Mouse (Mus musculus): Measurements from ENCODE around the gene Ugt1a2. TPM values are rescaled to one million over a fixed set of nuclear protein-coding genes. Genes with fewer than 3 reads are reported as not detected.
"Not testable (repeated sequence)": the region's sequence is repeated elsewhere in the genome, so short reads cannot be mapped to it uniquely, and the experiment has no call there.

Ugt1a2 gene
- total RNA-seq, 2 experiments from 2014 or later = not detected

GRCm38 (mm10) chr1:88216551-88216950 is 16.1 kb downstream of the Ugt1a2 start:
- intact Hi-C loops (cut with DNase I) = no loop called here
- DNase-seq (ENCODE audit: low spot score in 2 of 2) = no peak

DNA sequence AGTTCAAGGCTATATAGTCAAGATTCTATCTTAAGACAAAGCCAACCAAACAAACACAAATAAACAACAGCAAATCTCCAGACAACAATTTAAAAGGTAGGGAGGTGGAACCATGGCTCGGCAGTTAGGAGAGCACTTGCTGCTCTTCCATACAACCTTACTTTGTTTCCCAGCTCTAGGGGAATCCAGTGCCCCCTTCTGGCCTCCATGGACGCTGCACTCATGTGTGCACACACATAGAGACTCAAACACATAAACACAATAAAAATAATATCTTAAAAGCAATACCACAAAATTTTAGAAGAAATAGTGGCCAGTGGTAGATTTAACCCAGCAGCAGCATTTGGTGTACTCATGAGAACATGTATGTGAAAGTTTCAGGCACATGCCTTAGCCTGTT is 16.7 kb downstream of the Ugt1a2 start:
- no peak for DNase-seq (ENCODE audit: low spot score in 2 of 2)
- intact Hi-C loops (cut with DNase I) = no loop called here

DNA sequence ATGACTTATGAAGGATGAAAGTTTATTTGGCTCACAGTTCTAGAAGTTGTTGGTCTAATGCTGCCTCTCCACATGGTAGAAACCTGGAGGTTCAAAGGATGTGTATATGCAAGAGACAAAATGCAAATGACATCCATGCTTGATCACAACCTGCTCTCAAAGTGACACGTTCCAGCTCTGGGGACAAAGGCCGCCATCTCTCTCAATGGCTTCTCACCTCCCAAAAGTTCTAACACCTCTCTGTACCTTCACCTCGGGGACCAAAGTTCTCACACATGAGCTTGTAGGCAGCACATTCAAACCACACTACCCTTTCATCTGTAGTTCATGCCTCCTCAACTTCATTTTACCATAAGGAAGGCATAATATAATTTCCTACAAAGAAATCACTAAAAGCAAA is 17.2 kb downstream of the Ugt1a2 start:
- DNase-seq (ENCODE audit: low spot score in 2 of 2) = no peak
- intact Hi-C loops (cut with DNase I) = no loop called here

GRCm38 (mm10) chr1:88218051-88218450 is 17.6 kb downstream of the Ugt1a2 start:
- intact Hi-C loops (cut with DNase I) = no loop called here
- DNase-seq (ENCODE audit: low spot score in 2 of 2) = no peak

- intact Hi-C loops (cut with DNase I) = no loop called here
- DNase-seq (ENCODE audit: low spot score in 2 of 2) = no peak
These were observed 18.2 kb downstream of the Ugt1a2 start for GRCm38 (mm10) chr1:88218591-88218990.

- DNase-seq (ENCODE audit: low spot score in 2 of 2) = no peak
- intact Hi-C loops (cut with DNase I) = no loop called here
These were observed 18.7 kb downstream of the Ugt1a2 start for GRCm38 (mm10) chr1:88219054-88219453.

- intact Hi-C loops (cut with DNase I) = no loop called here
- no peak for DNase-seq (ENCODE audit: low spot score in 2 of 2)
These were observed 19.9 kb downstream of the Ugt1a2 start for GRCm38 (mm10) chr1:88220336-88220735.

DNA sequence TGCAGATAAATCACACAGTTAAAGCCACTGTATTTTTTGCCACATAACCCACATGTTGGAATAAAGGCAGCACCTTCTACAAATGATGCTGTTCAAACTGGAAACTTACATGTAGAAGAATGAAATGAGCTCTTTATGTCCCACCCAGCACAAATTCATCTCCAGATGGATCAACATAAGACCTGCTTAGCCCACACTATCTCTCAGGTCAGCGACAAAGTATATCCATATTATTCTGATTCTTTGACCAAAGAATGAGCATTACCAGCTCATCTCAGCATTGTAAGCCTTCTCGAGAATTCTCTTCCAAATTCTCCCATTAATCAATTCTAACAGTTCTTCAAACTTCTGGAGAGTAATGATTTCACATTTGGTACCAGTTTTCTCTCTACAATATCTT is 21.8 kb downstream of the Ugt1a2 start:
- no peak for DNase-seq (ENCODE audit: low spot score in 2 of 2)
- intact Hi-C loops (cut with DNase I) = no loop called here

DNA sequence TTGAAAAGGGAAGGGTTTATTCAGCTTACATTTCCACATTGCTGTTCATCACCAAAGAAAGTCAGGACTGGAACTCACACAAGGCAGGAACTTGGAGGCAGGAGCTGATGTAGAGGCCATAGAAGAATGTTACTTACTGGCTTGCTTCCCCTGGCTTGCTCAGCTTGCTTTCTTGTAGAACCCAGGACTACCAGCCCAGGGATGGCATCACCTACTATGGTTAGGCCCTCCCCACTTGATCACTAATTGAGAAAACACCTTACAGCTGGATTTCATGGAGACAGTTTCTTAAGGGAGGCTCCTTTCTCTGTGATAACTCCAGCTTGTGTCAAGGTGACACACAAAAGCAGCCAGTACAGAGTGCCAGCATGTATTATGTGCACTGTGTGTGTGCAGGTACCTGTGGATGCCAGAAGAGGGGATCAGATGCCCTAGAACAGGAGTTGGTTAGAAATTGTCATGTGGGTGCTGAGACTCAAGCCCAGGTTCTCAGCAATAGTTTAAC is 22.7 kb downstream of the Ugt1a2 start:
- DNase-seq (ENCODE audit: low spot score in 2 of 2) = peak in 1 of 2 experiments; percentile 4
- intact Hi-C loops (cut with DNase I) = not testable (repeated sequence)

- DNase-seq (ENCODE audit: low spot score in 2 of 2) = peak in 1 of 2 experiments; percentile 14
- intact Hi-C loops (cut with DNase I) = no loop called here
These were observed 23.2 kb downstream of the Ugt1a2 start for GRCm38 (mm10) chr1:88223591-88223990.

- peak in 1 of 2 experiments; percentile 1 for DNase-seq (ENCODE audit: low spot score in 2 of 2)
- intact Hi-C loops (cut with DNase I) = no loop called here
These were observed 23.8 kb downstream of the Ugt1a2 start for GRCm38 (mm10) chr1:88224029-88224776.

DNA sequence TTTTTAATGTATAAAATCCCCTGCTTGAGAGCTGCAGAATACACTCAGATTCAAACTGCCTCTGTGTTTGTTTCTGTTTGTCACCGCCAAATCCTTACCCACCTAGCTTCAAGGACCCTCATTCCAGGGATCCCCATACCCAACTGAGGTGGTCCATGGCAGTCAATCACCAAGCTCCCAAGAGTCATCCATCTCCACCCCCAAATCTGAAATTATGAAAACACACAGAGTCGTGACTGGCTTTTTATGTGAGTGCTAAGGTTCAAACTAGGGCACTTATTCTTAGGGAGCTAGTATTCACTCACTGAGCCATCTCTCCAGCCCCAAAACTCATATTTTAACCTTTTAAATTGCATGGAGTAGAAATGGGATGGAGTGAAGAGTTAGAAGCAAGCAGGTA is 24.9 kb downstream of the Ugt1a2 start:
- DNase-seq (ENCODE audit: low spot score in 2 of 2); intact Hi-C loops (cut with DNase I): not testable (repeated sequence)

- intact Hi-C loops (cut with DNase I) = no loop called here
- DNase-seq (ENCODE audit: low spot score in 2 of 2) = no peak
These were observed 25.3 kb downstream of the Ugt1a2 start for GRCm38 (mm10) chr1:88225741-88226140.

GRCm38 (mm10) chr1:88226670-88227379 is 26.4 kb downstream of the Ugt1a2 start, which contains the start of gene Mroh2a:
Mroh2a (plus strand) TSS chr1:88226986.
- intact Hi-C loops (cut with DNase I) = no loop called here
- no peak for DNase-seq (ENCODE audit: low spot score in 2 of 2)

GRCm38 (mm10) chr1:88227482-88227881 is 27.1 kb downstream of the Ugt1a2 start:
- intact Hi-C loops (cut with DNase I) = no loop called here
- DNase-seq (ENCODE audit: low spot score in 2 of 2) = no peak

DNA sequence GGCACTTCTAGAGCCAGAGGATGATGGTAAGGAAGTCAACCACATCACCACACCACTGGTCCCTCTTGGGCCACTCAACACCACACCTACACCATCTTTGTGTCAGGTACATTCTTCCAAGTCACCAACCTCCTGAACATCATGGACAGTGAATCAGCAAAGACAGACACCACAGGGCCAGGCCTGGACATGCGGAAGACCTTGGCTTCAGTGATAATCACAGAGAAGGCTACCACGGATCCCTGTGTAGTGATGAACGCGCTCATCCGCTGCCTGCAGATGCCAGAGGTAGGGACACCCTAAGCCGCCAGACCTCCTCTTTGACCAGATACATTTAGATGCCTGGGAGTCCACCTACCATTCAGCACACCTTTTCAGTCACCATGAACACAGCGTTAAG is 27.7 kb downstream of the Ugt1a2 start:
- intact Hi-C loops (cut with DNase I) = no loop called here
- no peak for DNase-seq (ENCODE audit: low spot score in 2 of 2)

DNA sequence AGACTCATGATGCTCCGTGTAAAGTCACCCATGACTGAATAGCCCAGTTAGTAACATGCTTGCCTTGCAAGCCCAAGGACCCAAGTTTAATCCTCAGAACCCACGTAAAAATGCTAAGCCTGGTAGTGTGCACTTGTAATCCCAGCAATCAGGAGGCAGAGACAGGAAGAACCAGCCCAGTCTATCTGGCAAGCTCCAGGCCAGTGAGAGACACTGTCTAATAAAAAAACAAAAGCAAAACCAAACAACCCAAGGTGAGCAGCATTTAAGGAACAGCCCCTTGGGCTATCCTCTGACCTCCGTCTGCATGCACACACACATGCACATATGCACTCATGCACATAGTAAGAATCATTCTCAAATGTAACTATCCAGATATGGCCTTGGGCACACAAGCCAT is 29.2 kb downstream of the Ugt1a2 start:
- intact Hi-C loops (cut with DNase I) = no loop called here
- no peak for DNase-seq (ENCODE audit: low spot score in 2 of 2)

GRCm38 (mm10) chr1:88229986-88230385 is 29.6 kb downstream of the Ugt1a2 start:
- intact Hi-C loops (cut with DNase I) = no loop called here
- no peak for DNase-seq (ENCODE audit: low spot score in 2 of 2)

GRCm38 (mm10) chr1:88230421-88230820 is 30.0 kb downstream of the Ugt1a2 start:
- intact Hi-C loops (cut with DNase I) = no loop called here
- no peak for DNase-seq (ENCODE audit: low spot score in 2 of 2)

DNA sequence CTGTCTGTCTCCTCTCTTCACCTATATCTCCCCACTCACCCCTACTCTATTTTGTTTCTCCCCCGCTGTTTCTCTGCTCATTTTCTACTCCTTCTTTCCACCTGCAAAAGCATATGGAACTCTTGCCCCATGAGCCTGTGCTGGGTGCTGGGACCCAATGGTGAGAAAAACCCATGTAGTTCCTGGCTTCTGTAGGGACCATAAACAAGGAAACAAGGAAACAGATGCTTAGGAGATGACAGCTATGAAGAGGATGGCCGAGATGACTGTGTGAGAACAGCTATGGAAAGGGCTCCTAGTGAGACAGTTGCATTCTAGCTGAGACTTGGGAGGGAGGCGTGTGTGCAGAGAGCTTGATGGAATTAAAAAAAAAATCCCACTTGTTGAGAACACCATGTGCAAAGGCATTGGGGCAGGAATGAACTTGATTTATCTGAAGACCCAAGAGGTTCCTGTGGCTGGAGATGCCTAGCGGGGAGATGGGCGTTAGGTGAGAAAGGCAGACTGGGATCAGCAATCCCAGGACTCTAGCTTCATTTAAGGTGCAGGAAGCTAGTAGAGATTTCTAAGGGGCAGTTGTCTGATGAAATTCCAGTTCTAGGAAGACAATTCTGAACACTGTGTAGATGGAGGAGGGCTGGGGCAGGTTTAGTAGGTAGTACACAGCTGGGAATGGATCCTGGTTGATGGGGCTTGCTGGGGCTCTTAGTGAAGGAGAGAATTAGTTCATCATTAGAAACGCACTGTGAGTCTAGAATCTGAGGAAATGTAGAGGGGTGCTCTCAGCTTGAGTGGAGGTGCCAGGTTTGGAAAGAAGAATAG is 30.8 kb downstream of the Ugt1a2 start:
- intact Hi-C loops (cut with DNase I) = no loop called here
- DNase-seq (ENCODE audit: low spot score in 2 of 2) = no peak

Data from left cerebral cortex, postnatal 25 days (tissue).